Comparison of ENCODE assay signal across 7 mouse cellular contexts in the genomic region with DNA sequence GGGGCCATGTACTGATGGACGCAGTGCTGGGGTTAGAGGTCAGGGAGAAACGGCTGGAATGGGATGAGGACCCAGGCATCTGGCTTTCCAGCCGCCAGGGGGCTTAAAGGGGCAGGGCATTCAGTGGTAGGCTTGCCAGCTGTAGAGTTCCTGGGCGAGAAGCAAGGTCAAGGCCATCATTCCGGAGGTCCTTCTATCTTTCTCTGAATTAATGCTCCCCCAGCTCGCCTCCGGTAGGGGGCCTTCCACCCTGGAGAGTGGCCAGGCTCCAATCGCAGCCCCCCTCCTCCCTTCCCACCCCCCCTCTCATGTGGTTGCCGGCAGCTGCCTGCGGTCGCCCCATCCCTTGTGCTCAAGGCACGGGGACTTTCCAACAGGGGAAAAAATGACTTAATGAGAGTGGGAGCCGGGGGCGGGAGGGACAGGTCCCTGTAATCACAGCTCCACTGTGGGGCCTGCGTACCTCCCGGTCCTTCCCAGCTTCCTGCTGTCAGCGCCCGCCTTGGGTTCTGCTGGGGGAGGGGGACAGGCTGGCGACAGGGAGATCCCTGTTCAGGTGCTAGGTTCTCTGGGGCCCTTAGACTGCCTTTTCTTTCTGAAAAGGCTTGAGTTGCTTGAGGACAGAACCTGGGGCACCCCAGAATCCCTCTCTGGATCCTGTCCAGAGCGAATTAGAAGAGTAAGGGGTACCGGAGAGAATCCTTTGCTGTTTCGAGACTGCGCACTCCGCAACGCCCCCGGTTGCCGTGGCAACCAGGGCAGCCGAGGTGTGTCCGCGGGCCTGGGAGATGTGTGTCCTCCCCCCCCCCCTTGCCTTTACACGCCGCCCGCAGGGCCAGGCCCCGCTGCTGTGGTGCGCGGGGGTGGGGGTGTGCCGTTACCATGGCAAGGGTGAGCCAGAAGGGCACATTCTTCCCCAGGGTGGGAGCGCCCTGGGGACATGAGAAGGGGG. TPM values are rescaled to one million over a fixed set of nuclear protein-coding genes. Genes with fewer than 3 reads are reported as not detected.
DNase-seq lines count a peak whose midpoint lies in the region; ATAC-seq lines count a peak whose summit lies in the region.

No protein-coding gene starts in this region.

- peak overlapping the region; percentile 58 for H3K4me2 ChIP-seq in forebrain, embryonic 14.5 days (ENCODE audit: low read length)

- H3K36me3 ChIP-seq in forebrain, embryonic 14.5 days (ENCODE audit: control insufficient read depth, insufficient read depth, low read length): no peaks in the 10 kb centered on the region

- peak; percentile 20 for ATAC-seq in forebrain, embryonic 14.5 days

- peak overlapping the region; percentile 47 for H3K9ac ChIP-seq in forebrain, embryonic 14.5 days (ENCODE audit: low read length)

- 0 out of 2 replicates have a peak overlapping the region, but pooled peaks have one; percentile 9 for H3K27ac ChIP-seq in forebrain, embryonic 14.5 days (ENCODE audit: low read depth, low read length)

- H3K9me3 ChIP-seq in forebrain, embryonic 14.5 days (replicated peaks; ENCODE audit: control insufficient read depth, low read length): no peaks in the 10 kb centered on the region

- H3K27me3 ChIP-seq in forebrain, embryonic 14.5 days (replicated peaks; ENCODE audit: control insufficient read depth, insufficient read depth, low read length): peaks cover 73% of the 10 kb centered on the region

- H3K4me1 ChIP-seq in forebrain, embryonic 14.5 days (ENCODE audit: control insufficient read depth, insufficient read depth, low read length): peaks cover 10% of the 10 kb centered on the region

- peak overlapping the region; percentile 25 for H3K4me3 ChIP-seq in forebrain, embryonic 14.5 days (ENCODE audit: low read depth, low read length)

- under 1% methylated on average over 36 of the region's 38 CpGs for WGBS in forebrain, embryonic 14.5 days

- DNase-seq in ovary, adult 18-20 months (ENCODE audit: low spot score): peak; percentile 50
- DNase-seq in ovary, postnatal 10 days (ENCODE audit: low spot score): no peak
- peak; percentile 62 for DNase-seq in adrenal gland, postnatal 10 days
- DNase-seq in forebrain, embryonic 14.5 days (ENCODE audit: low spot score): peak; percentile 71
- peak; percentile 55 for DNase-seq in layer of hippocampus, adult 9-11 months
- peak; percentile 65 for DNase-seq in neural tube, embryonic 10.5 days (ENCODE audit: extremely low spot score, low spot score)
- peak; percentile 19 for DNase-seq in thymus, postnatal 0 days (ENCODE audit: low spot score)

RNA-seq across cellular contexts. Expression of gene Wnt10a, which starts 15.3 kb away (rescaled TPM):
- under 1 TPM; 0.27 to 0.57 TPM for total RNA-seq in adrenal gland, postnatal 10 days (2021)
- polyA plus RNA-seq in forebrain, embryonic 14.5 days (2014; fragmentation: Nextera tagmentation; extraction: Ambion mirVana): 0.56 and 0.69 TPM in 2 replicates
- polyA plus RNA-seq in thymus, postnatal 0 days (2015; fragmentation: Nextera tagmentation; extraction: Ambion mirVana): 1.6 and 1.9 TPM in 2 replicates

RNA-seq across cellular contexts. Expression of gene Wnt6, which starts 34.9 kb away (rescaled TPM):
- 1 to 10 TPM; 2.6 to 4.2 TPM for total RNA-seq in adrenal gland, postnatal 10 days (2021)
- 1.3 and 3.6 TPM in 2 replicates for polyA plus RNA-seq in forebrain, embryonic 14.5 days (2014; fragmentation: Nextera tagmentation; extraction: Ambion mirVana)
- polyA plus RNA-seq in thymus, postnatal 0 days (2015; fragmentation: Nextera tagmentation; extraction: Ambion mirVana): 1.6 and 2.6 TPM in 2 replicates

RNA-seq across cellular contexts. Expression of gene Cdk5r2, which starts 48.1 kb away (rescaled TPM):
- total RNA-seq in adrenal gland, postnatal 10 days (2021): 1 to 10 TPM; 4.8 to 6.6 TPM
- 4.5 and 5.3 TPM in 2 replicates for polyA plus RNA-seq in forebrain, embryonic 14.5 days (2014; fragmentation: Nextera tagmentation; extraction: Ambion mirVana)
- polyA plus RNA-seq in thymus, postnatal 0 days (2015; fragmentation: Nextera tagmentation; extraction: Ambion mirVana): not detected in 2 replicates

RNA-seq across cellular contexts. Expression of gene Prkag3, which starts 57.6 kb away (rescaled TPM):
- total RNA-seq in adrenal gland, postnatal 10 days (2021): 1 to 10 TPM in 1 of 2 experiments, under 1 TPM in 1; 0.69 to 1.1 TPM
- polyA plus RNA-seq in forebrain, embryonic 14.5 days (2014; fragmentation: Nextera tagmentation; extraction: Ambion mirVana): not detected in 2 replicates
- polyA plus RNA-seq in thymus, postnatal 0 days (2015; fragmentation: Nextera tagmentation; extraction: Ambion mirVana): 0.16 TPM in 1 of 2 replicates, not detected in the other
